Mouse (Mus musculus): ENCODE data around the gene Peg10. TPM values are rescaled to one million over a fixed set of nuclear protein-coding genes. Genes with fewer than 3 reads are reported as not detected.
"Not testable (repeated sequence)": the region's sequence is repeated elsewhere in the genome, so short reads cannot be mapped to it uniquely, and the experiment has no call there.

The Peg10 gene
- polyA plus RNA-seq, 1 experiment from 2014 or later, result 4.3 TPM

DNA sequence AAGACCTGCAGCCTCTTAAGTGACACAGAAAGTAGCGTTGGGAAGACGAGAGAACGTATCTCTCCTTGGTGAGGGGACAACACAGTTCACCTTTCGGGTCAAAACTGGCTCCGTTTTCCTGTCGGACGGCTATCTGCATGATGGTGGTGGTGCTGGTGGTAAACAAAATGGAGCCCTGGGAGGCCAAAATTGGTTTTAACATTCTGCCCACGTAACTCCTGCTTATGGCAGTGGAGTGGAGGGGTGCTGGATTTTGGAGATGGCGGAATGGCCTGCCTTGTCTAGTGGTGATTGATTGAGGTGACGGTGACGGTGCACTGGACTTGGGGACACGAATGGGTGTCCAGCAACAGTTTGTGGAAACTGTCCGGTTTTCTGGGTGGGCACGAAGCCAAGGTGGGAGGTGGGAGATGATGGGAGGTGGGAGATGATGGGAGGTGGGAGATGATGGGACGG is 1.4 kb downstream of the Peg10 start:
- Histone ChIP-seq H3K4me1 (ENCODE audit: insufficient read depth) (no peaks in the 10 kb centered on the region; the same call in 1 of the 2 replicates), H3K27me3 (ENCODE audit: insufficient read depth, low read length) (no peaks in the 10 kb centered on the region), H3K4me3 (ENCODE audit: low read depth, low read length) (peak overlapping the region; percentile 39), H3K27ac (ENCODE audit: low read depth) (no peak overlapping the region), H3K36me3 (ENCODE audit: insufficient read depth) (no peaks in the 10 kb centered on the region), H3K9ac (no peak overlapping the region), H3K9me3 (ENCODE audit: low read depth, low read length) (peaks cover 10% of the 10 kb centered on the region; the same call in 1 of the 2 replicates), H3K4me2 (peak overlapping the region; percentile 57)
- ATAC-seq (ENCODE audit: insufficient read depth) (peak; percentile 38; the same call in 1 of the 2 replicates), DNase-seq (peak; percentile 34)
- TF ChIP-seq CTCF (IDR thresholded peaks at IDR 0.05; ENCODE audit: low read depth), result no peak
- 50% methylated on average over 15 of the region's 15 CpGs for WGBS

- Histone ChIP-seq H3K27me3 (ENCODE audit: insufficient read depth, low read length) (no peaks in the 10 kb centered on the region), H3K4me2 (peak overlapping the region; percentile 57), H3K4me1 (ENCODE audit: insufficient read depth) (no peaks in the 10 kb centered on the region), H3K36me3 (ENCODE audit: insufficient read depth) (no peaks in the 10 kb centered on the region), H3K9me3 (ENCODE audit: low read depth, low read length) (peaks cover 10% of the 10 kb centered on the region; the same call in 1 of the 2 replicates), H3K9ac (no peak overlapping the region), H3K27ac (ENCODE audit: low read depth) (no peak overlapping the region), H3K4me3 (ENCODE audit: low read depth, low read length) (peak overlapping the region; percentile 39; the same call in 1 of the 2 replicates)
- ATAC-seq (ENCODE audit: insufficient read depth), result peak; percentile 91
- 51% methylated on average over 20 of the region's 22 CpGs for WGBS
- DNase-seq, result peak; percentile 95
- TF ChIP-seq CTCF (IDR thresholded peaks at IDR 0.05; ENCODE audit: low read depth), result no peak
Measured at GRCm38 (mm10) chr6:4749091-4749490, 2.0 kb downstream of the Peg10 start.

DNA sequence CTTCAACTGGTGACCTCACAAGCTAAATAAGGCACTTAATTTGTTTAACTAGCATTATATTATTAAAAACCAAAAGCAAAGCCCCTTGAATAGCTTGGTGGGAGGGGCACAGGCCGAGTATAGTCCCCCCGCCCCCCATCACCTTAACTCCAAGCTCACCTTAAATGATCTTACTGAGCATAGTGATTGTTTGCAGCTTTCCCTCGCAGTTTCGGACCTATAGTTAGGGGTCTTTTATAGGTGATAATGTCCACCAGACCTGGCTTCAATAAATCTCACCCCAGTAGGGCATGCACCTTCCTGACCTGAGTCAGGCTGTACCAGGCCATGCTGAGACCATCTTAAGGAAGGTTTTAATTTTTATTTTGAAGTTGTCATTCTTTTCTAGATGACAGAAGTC is 4.2 kb downstream of the Peg10 start:
- no peaks in the 10 kb centered on the region for H3K27me3 ChIP-seq (ENCODE audit: insufficient read depth, low read length)
- WGBS, result 75% methylated on average over 4 of the region's 4 CpGs

DNA sequence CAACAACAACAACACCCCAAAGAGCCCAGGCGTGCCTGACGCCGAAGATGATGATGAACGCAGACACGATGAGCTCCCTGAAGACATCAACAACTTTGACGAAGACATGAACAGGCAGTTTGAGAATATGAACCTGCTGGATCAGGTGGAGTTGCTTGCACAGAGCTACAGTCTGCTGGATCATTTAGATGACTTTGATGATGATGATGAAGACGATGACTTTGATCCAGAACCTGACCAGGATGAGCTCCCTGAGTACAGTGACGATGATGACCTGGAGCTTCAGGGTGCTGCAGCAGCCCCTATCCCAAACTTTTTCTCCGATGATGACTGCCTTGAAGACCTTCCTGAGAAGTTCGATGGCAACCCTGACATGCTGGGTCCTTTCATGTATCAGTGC is 7.2 kb downstream of the Peg10 start:
- Histone ChIP-seq H3K4me2 (no peak overlapping the region), H3K27ac (ENCODE audit: low read depth) (no peak overlapping the region), H3K4me3 (ENCODE audit: low read depth, low read length) (no peak overlapping the region), H3K27me3 (ENCODE audit: insufficient read depth, low read length) (no peaks in the 10 kb centered on the region), H3K36me3 (ENCODE audit: insufficient read depth) (no peaks in the 10 kb centered on the region), H3K9ac (no peak overlapping the region), H3K9me3 (ENCODE audit: low read depth, low read length) (peaks cover 6% of the 10 kb centered on the region; the same call in 1 of the 2 replicates), H3K4me1 (ENCODE audit: insufficient read depth) (no peaks in the 10 kb centered on the region)
- WGBS, result 91% methylated on average over 10 of the region's 10 CpGs
- ATAC-seq (ENCODE audit: insufficient read depth), result no peak
- no peak for TF ChIP-seq CTCF (IDR thresholded peaks at IDR 0.05; ENCODE audit: low read depth)
- DNase-seq, result no peak

More for the DNA sequence above, 4.2 kb downstream of the Peg10 start:
- no peak for ATAC-seq (ENCODE audit: insufficient read depth)
- H3K9ac ChIP-seq, result no peak overlapping the region
- no peak overlapping the region for H3K27ac ChIP-seq (ENCODE audit: low read depth)
- no peak overlapping the region for H3K4me2 ChIP-seq
- no peak for TF ChIP-seq CTCF (IDR thresholded peaks at IDR 0.05; ENCODE audit: low read depth)
- no peak for DNase-seq
- no peaks in the 10 kb centered on the region for H3K36me3 ChIP-seq (ENCODE audit: insufficient read depth)
- H3K4me3 ChIP-seq (ENCODE audit: low read depth, low read length), result no peak overlapping the region
- peaks cover 16% of the 10 kb centered on the region; the same call in 1 of the 2 replicates for H3K9me3 ChIP-seq (ENCODE audit: low read depth, low read length)
- H3K4me1 ChIP-seq (ENCODE audit: insufficient read depth), result no peaks in the 10 kb centered on the region

- TF ChIP-seq CTCF (IDR thresholded peaks at IDR 0.05; ENCODE audit: low read depth), result no peak
- peaks cover 6% of the 10 kb centered on the region; the same call in 1 of the 2 replicates for H3K9me3 ChIP-seq (ENCODE audit: low read depth, low read length)
- no peak overlapping the region for H3K4me2 ChIP-seq
- DNase-seq, result no peak
- no peak overlapping the region for H3K9ac ChIP-seq
- no peaks in the 10 kb centered on the region for H3K36me3 ChIP-seq (ENCODE audit: insufficient read depth)
- H3K27ac ChIP-seq (ENCODE audit: low read depth), result no peak overlapping the region
- no peaks in the 10 kb centered on the region for H3K4me1 ChIP-seq (ENCODE audit: insufficient read depth)
- no peak overlapping the region for H3K4me3 ChIP-seq (ENCODE audit: low read depth, low read length)
- no peaks in the 10 kb centered on the region for H3K27me3 ChIP-seq (ENCODE audit: insufficient read depth, low read length)
- ATAC-seq (ENCODE audit: insufficient read depth), result no peak
- 94% methylated on average over 16 of the region's 16 CpGs for WGBS
Measured at GRCm38 (mm10) chr6:4754886-4755285, 7.8 kb downstream of the Peg10 start.

GRCm38 (mm10) chr6:4761415-4762142 is 14.5 kb downstream of the Peg10 start:
- not testable (repeated sequence) for H3K27me3 ChIP-seq (ENCODE audit: insufficient read depth, low read length); H3K4me3 ChIP-seq (ENCODE audit: low read depth, low read length); ATAC-seq (ENCODE audit: insufficient read depth); H3K4me2 ChIP-seq; H3K4me1 ChIP-seq (ENCODE audit: insufficient read depth); H3K36me3 ChIP-seq (ENCODE audit: insufficient read depth); DNase-seq; H3K27ac ChIP-seq (ENCODE audit: low read depth); H3K9ac ChIP-seq; H3K9me3 ChIP-seq (ENCODE audit: low read depth, low read length)
- WGBS, result 39% methylated on average over 3 of the region's 3 CpGs

DNA sequence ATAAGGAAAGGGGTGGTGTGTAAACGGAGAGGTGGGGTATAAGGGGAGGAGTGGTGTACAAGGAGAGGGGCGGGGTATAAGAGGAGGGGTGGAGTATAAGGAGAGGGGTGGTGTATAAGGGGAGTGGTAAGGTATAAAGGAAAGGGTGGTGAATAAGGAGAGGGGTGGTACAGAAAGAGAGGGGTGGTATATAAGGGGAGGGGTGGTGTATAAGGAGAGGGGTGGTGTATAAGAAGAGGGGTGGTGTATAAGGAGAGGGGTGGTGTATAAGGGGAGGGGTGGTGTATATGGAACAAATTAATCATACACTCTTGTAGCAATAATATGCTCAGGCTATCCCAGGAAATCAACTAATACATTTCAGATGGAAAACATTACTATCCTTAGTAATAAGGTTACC is 15.1 kb downstream of the Peg10 start:
- H3K4me3 ChIP-seq (ENCODE audit: low read depth, low read length), result no peak overlapping the region
- 30% methylated on average over 2 of the region's 2 CpGs for WGBS
- no peaks in the 10 kb centered on the region for H3K27me3 ChIP-seq (ENCODE audit: insufficient read depth, low read length)
- peak; percentile 99 for ATAC-seq (ENCODE audit: insufficient read depth)
- DNase-seq, result no peak
- H3K27ac ChIP-seq (ENCODE audit: low read depth), result no peak overlapping the region
- no peaks in the 10 kb centered on the region for H3K36me3 ChIP-seq (ENCODE audit: insufficient read depth)
- no peak overlapping the region for H3K9ac ChIP-seq
- no peaks in the 10 kb centered on the region for H3K4me1 ChIP-seq (ENCODE audit: insufficient read depth)
- no peak for TF ChIP-seq CTCF (IDR thresholded peaks at IDR 0.05; ENCODE audit: low read depth)
- H3K9me3 ChIP-seq (ENCODE audit: low read depth, low read length), result no peaks in the 10 kb centered on the region
- H3K4me2 ChIP-seq, result no peak overlapping the region
